Mouse (Mus musculus) intestine, embryonic 16.5 days (tissue): ENCODE measurements at regions not wholly inside any gene's neighbourhood (a gene's known extent, or its start where the extent isn't known, plus 50 kb on each side); places are given as distances from the start of the nearest gene placed in this dataset.

ENCODE experiments used
- ATAC-seq: fragments of 200-750 bp; cut with Nextera tagmentation; 2 replicates; pipeline ENCODE4 v1.8.0; 2017; ENCODE audit warnings: moderate TSS enrichment, moderate library complexity
- H3K27ac ChIP-seq: fragments of 300-500 bp; sonication (generic); 2 replicates; pipeline ENCODE4 v1.5.1; 2014; ENCODE audit warnings: mild to moderate bottlenecking, low read length
- H3K27me3 ChIP-seq: fragments of 300-500 bp; sonication (generic); replicated peaks from 2 replicates; pipeline ENCODE4 v1.6.1; 2014; ENCODE audit warnings: low read length, control low read depth, mixed read lengths; ENCODE audit not compliant: control insufficient read depth, insufficient read depth
- H3K36me3 ChIP-seq: fragments of 300-500 bp; sonication (generic); 2 replicates; pipeline ENCODE4 v1.6.1; 2014; ENCODE audit warnings: low read length, control low read depth; ENCODE audit not compliant: control insufficient read depth, insufficient read depth
- H3K4me1 ChIP-seq: fragments of 300-500 bp; sonication (generic); 2 replicates; pipeline ENCODE4 v1.6.1; 2014; ENCODE audit warnings: low read length, control low read depth, mixed read lengths; ENCODE audit not compliant: control insufficient read depth, insufficient read depth
- H3K4me2 ChIP-seq: fragments of 300-500 bp; sonication (generic); 2 replicates; pipeline ENCODE4 v1.6.1; 2014; ENCODE audit warnings: low read depth, low read length, control low read depth
- H3K4me3 ChIP-seq: fragments of 300-500 bp; sonication (generic); 2 replicates; pipeline ENCODE4 v1.5.1; 2014; ENCODE audit warnings: mild to moderate bottlenecking, low read length
- H3K9ac ChIP-seq: fragments of 300-500 bp; sonication (generic); 2 replicates; pipeline ENCODE4 v1.6.1; 2014; ENCODE audit warnings: low read depth, low read length
- H3K9me3 ChIP-seq: fragments of 300-500 bp; sonication (generic); 2 replicates; pipeline ENCODE4 v1.6.1; 2016; ENCODE audit warnings: low read length, control low read depth; ENCODE audit not compliant: control insufficient read depth
- WGBS: fragments of 180-500 bp; shearing (Covaris S2); extraction: QIAGEN DNeasy Blood & Tissue Kit; methylation state at CpG from one replicate; pipeline ENCODE4 v1.1.7; 2014; 5-methylcytosine and 5-hydroxymethylcytosine counted together

GRCm38 (mm10) chr4:64226635-64227034 lies 179.8 kb upstream of the Tnc start:
- Histone ChIP-seq H3K4me3 (no peak overlapping the region), H3K4me2 (no peak overlapping the region), H3K36me3 (no peaks in the 10 kb centered on the region), H3K9me3 (no peaks in the 10 kb centered on the region), H3K4me1 (no peaks in the 10 kb centered on the region), H3K27ac (no peak overlapping the region), H3K9ac (no peak overlapping the region), H3K27me3 (no peaks in the 10 kb centered on the region)
- no peak for ATAC-seq

GRCm38 (mm10) chr4:64224918-64225317 lies 178.1 kb upstream of the Tnc start:
- H3K4me1 ChIP-seq = no peaks in the 10 kb centered on the region
- WGBS = 88% methylated on average over 5 of the region's 5 CpGs
- ATAC-seq = no peak
- no peaks in the 10 kb centered on the region for H3K27me3 ChIP-seq
- H3K4me3 ChIP-seq = no peak overlapping the region
- H3K9ac ChIP-seq = no peak overlapping the region
- no peak overlapping the region for H3K4me2 ChIP-seq
- H3K36me3 ChIP-seq = no peaks in the 10 kb centered on the region
- no peak overlapping the region for H3K27ac ChIP-seq
- H3K9me3 ChIP-seq = no peaks in the 10 kb centered on the region

- no peaks in the 10 kb centered on the region for H3K9me3 ChIP-seq
- H3K4me3 ChIP-seq = no peak overlapping the region
- WGBS = 76% methylated on average over 2 of the region's 2 CpGs
- no peak for ATAC-seq
- H3K36me3 ChIP-seq = no peaks in the 10 kb centered on the region
- no peak overlapping the region for H3K9ac ChIP-seq
- no peak overlapping the region for H3K27ac ChIP-seq
- no peak overlapping the region for H3K4me2 ChIP-seq
- H3K27me3 ChIP-seq = no peaks in the 10 kb centered on the region
- no peaks in the 10 kb centered on the region for H3K4me1 ChIP-seq
These were observed 173.0 kb upstream of the Tnc start for GRCm38 (mm10) chr4:64219802-64220201.

- Histone ChIP-seq H3K27ac (no peak overlapping the region), H3K4me2 (no peak overlapping the region), H3K9ac (no peak overlapping the region), H3K4me1 (no peaks in the 10 kb centered on the region), H3K9me3 (no peaks in the 10 kb centered on the region), H3K27me3 (no peaks in the 10 kb centered on the region), H3K4me3 (no peak overlapping the region), H3K36me3 (no peaks in the 10 kb centered on the region)
- ATAC-seq = no peak
- 58% methylated on average over 8 of the region's 8 CpGs for WGBS
These were observed 160.5 kb upstream of the Tnc start for GRCm38 (mm10) chr4:64207118-64207868.

- Histone ChIP-seq H3K4me2 (no peak overlapping the region), H3K4me3 (no peak overlapping the region), H3K27ac (no peak overlapping the region), H3K36me3 (no peaks in the 10 kb centered on the region), H3K9me3 (no peaks in the 10 kb centered on the region), H3K4me1 (no peaks in the 10 kb centered on the region), H3K27me3 (no peaks in the 10 kb centered on the region), H3K9ac (no peak overlapping the region)
- ATAC-seq = no peak
- WGBS = 71% methylated on average over 3 of the region's 3 CpGs
These were observed 154.0 kb upstream of the Tnc start for GRCm38 (mm10) chr4:64200808-64201190.

GRCm38 (mm10) chr4:64200151-64200807 lies 153.5 kb upstream of the Tnc start:
- Histone ChIP-seq H3K36me3 (no peaks in the 10 kb centered on the region), H3K9me3 (no peaks in the 10 kb centered on the region), H3K27ac (peak overlapping the region; percentile 31), H3K4me2 (no peak overlapping the region), H3K27me3 (no peaks in the 10 kb centered on the region), H3K4me1 (no peaks in the 10 kb centered on the region), H3K9ac (no peak overlapping the region), H3K4me3 (no peak overlapping the region)
- WGBS = 48% methylated on average over 3 of the region's 3 CpGs
- ATAC-seq = no peak

- Histone ChIP-seq H3K27me3 (no peaks in the 10 kb centered on the region), H3K4me3 (no peak overlapping the region), H3K27ac (no peak overlapping the region), H3K9me3 (no peaks in the 10 kb centered on the region), H3K4me2 (no peak overlapping the region), H3K9ac (no peak overlapping the region), H3K4me1 (no peaks in the 10 kb centered on the region), H3K36me3 (no peaks in the 10 kb centered on the region)
- no peak for ATAC-seq
These were observed 138.2 kb upstream of the Tnc start for GRCm38 (mm10) chr4:64184986-64185385.

GRCm38 (mm10) chr4:64175938-64176337 lies 129.1 kb upstream of the Tnc start:
- Histone ChIP-seq H3K4me2 (no peak overlapping the region), H3K27ac (no peak overlapping the region)

GRCm38 (mm10) chr4:64171476-64171875 lies 124.7 kb upstream of the Tnc start:
- Histone ChIP-seq H3K4me3 (no peak overlapping the region), H3K4me2 (no peak overlapping the region), H3K9ac (no peak overlapping the region), H3K36me3 (no peaks in the 10 kb centered on the region), H3K27me3 (no peaks in the 10 kb centered on the region), H3K27ac (no peak overlapping the region), H3K4me1 (peaks cover 2% of the 10 kb centered on the region; the same call in 1 of the 2 replicates), H3K9me3 (no peaks in the 10 kb centered on the region)
- WGBS = 89% methylated on average over 3 of the region's 3 CpGs
- ATAC-seq = no peak

More at GRCm38 (mm10) chr4:64175938-64176337, 129.1 kb upstream of the Tnc start:
- H3K4me1 ChIP-seq = peaks cover 2% of the 10 kb centered on the region; the same call in 1 of the 2 replicates
- H3K9me3 ChIP-seq = no peaks in the 10 kb centered on the region
- peak; percentile 82 for ATAC-seq
- 29% methylated on average over 3 of the region's 3 CpGs for WGBS
- H3K9ac ChIP-seq = no peak overlapping the region
- H3K4me3 ChIP-seq = no peak overlapping the region
- H3K27me3 ChIP-seq = no peaks in the 10 kb centered on the region
- no peaks in the 10 kb centered on the region for H3K36me3 ChIP-seq
